Mouse (Mus musculus) gastrocnemius, adult 8-10 months (tissue): Measurements from ENCODE around the gene 1700020D05Rik. TPM values are rescaled to one million over a fixed set of nuclear protein-coding genes. Genes with fewer than 3 reads are reported as not detected.

Experiments
- DNase-seq, 2 experiments: peaks; one replicate each; pipeline ENCODE4 v3.0.0; 2022; ENCODE audit warnings: low spot score in 2 of 2
- total RNA-seq, 4 experiments: library from RNA; stranded (reverse); gene quantifications; 2 replicates each; pipeline ENCODE4 v1.2.4; 2022

1700020D05Rik gene
- total RNA-seq, 4 experiments from 2014 or later, result 0.31 to 0.67 (median 0.47) TPM; not detected in 1

- DNase-seq, result no peak
Observed at GRCm38 (mm10) chr19:5477004-5477667, 26.5 kb downstream of the 1700020D05Rik start.

- DNase-seq, result no peak
Observed at GRCm38 (mm10) chr19:5475069-5475714, 28.4 kb downstream of the 1700020D05Rik start.

GRCm38 (mm10) chr19:5474281-5475068 lies 29.1 kb downstream of the 1700020D05Rik start:
- DNase-seq, result no peak

DNA sequence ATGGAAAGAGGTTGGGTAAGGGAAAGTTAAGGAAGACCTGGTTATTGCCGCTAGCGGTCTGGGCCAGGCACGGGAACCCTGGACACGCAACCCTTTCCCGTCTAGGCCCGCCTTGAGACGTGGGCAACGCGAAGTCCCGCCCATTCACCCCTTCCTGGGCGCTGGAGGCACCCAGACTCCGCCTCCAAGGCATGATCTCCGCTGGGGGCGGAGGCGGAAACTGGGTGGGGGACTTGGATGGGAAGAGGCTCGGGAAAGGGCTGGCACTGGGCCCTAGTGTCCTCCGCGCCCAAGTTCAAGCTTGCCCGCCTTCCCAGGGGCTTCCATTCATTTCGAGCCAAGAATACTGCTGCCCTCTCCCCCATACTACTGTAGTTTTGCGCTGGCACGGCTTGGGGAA lies 29.9 kb downstream of the 1700020D05Rik start, which contains the start of gene Efemp2:
TSS of gene Efemp2 (plus strand) at position 235 of the 400 bp plus-strand sequence.
- DNase-seq, result peak; percentile 66 to 78

GRCm38 (mm10) chr19:5472857-5473256 lies 30.7 kb downstream of the 1700020D05Rik start:
- no peak for DNase-seq

GRCm38 (mm10) chr19:5471846-5472245 lies 31.7 kb downstream of the 1700020D05Rik start:
- no peak for DNase-seq

GRCm38 (mm10) chr19:5468374-5468773 lies 35.2 kb downstream of the 1700020D05Rik start, which contains the start of gene Ctsw:
Gene Ctsw, minus strand, starts transcription at chr19:5468507.
- no peak for DNase-seq

DNA sequence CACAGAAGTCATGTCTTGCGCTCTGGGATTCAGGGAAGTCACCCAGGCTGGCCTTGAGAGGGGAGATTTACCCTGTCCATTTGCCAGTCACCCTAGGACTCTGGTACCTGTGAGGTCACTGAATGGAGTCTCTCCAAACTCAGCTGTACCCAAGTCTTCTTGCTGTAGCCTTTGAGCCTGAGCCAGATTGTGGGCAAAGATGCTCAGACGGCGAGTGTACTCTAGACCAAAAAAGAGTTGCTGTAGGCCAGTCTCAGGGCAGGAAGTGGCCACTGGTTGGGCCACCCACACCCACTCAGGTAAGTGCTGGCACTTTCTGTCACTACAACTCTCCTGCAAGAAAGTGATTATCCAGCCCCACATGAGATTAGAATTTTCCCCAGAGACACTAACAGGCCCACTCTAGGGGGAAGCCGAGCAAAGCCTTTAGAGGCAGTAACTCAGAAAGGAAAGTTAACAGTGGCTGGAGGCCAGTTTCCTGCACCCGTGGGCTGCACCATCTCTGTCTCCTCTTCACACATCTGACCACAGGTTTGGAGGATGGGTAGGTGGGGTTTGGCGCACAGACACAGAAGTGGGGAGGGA lies 36.6 kb downstream of the 1700020D05Rik start:
- DNase-seq, result no peak

DNA sequence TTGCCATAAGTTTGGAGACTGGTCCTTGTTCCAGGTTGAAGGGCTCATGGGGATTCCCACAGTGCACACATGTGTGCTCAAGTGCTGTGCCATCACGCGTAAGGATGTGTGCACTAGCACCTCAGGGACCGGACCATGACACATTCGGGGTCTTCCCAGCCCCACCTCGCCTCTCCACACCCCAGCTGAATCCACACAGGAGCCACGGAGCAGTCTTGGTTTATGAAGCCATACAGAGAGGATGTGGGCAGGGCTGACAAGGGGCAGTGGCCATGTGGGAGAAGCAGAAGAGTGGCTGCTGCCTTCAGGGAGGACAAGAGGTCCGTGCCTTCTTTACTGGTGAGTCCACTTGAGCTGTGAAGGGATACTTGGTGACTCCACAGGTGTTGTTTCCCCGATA lies 38.5 kb downstream of the 1700020D05Rik start:
- DNase-seq, result no peak

DNA sequence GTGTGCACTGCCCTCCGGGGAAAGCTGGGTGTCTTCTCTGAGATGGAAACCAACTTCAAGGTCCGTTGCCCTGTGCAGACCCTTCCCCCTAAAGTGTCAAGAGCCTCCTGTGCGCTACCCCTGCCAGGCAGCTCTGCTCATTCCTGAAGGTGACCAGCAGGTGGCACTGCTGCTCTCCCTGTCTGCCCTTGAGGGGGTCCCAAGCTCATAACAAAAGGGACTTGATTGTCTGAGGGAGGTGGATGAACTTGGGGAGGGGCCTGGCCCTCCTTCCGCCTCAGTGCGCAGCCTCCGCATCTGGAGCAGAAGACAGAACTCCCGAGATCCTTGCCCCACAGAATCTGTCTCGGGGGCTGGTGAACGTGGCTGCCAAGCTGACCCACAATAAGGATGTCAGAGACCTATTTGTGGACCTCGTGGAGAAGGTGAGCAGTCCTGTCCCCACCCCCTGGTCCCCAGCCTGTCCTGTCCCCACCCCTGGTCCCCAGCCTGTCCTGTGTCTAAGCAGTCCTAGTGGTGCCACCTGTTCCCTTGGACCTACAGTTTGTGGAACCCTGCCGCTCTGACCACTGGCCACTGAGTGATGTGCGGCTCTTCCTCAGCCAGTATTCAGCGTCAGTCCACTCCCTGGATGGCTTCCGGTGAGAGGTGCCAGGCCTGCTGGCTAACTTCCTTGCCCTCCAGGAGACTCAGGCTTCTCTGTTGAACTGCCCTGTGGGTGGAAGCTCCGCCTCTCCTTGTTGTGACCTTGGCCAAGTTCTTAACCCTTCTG lies 39.6 kb downstream of the 1700020D05Rik start:
- DNase-seq, result no peak

- DNase-seq, result no peak
Observed at GRCm38 (mm10) chr19:5463212-5463611, 40.4 kb downstream of the 1700020D05Rik start.

DNA sequence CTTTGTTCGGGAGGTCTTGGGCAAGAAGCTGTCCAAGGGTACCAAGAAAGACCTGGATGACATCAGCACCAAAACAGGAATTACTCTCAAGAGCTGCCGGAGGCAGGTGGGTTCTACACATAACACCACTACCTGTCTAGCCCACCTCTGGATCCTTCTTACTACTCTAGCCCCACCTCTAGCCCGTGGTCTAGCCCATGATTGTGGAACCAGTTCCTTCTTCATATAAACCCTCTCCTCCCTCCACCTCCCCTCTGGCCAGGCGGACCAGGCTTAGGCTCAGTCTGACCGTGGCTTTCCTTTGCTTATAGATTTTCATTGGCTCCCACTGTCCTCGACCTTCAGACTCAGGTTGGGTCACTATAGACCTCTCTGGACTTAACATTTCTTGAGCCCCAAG lies 42.2 kb downstream of the 1700020D05Rik start:
- no peak for DNase-seq

- DNase-seq, result peak; percentile 77 to 82
Observed at GRCm38 (mm10) chr19:5460465-5460911, 43.1 kb downstream of the 1700020D05Rik start, which contains the start of gene Fibp. Gene Fibp, plus strand, starts transcription at chr19:5460615.

GRCm38 (mm10) chr19:5459896-5460295 lies 43.7 kb downstream of the 1700020D05Rik start:
- DNase-seq, result no peak

DNA sequence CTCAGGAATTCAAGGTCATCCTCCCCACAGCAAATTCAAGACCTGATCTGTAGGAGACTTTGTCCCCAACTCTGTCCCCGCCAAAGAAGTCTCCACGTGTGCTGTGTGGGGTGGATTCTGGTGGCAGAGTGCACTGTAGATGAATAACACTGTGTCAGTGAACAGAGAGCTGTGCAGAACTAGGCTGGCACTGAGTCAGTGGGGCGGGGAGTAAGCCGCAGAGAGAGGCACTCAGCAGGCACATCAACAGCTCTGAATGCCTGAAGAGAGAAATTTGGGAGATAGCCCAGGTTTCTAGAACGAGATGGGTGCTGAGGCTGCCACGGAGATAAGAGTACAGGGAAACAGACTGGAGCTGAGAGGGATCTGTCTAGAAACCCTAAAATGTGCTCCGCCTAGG lies 44.6 kb downstream of the 1700020D05Rik start:
- no peak for DNase-seq

GRCm38 (mm10) chr19:5457746-5458442 lies 45.7 kb downstream of the 1700020D05Rik start, which contains the start of gene Ccdc85b:
Gene Ccdc85b, minus strand, starts transcription at chr19:5457894.
- DNase-seq, result no peak

DNA sequence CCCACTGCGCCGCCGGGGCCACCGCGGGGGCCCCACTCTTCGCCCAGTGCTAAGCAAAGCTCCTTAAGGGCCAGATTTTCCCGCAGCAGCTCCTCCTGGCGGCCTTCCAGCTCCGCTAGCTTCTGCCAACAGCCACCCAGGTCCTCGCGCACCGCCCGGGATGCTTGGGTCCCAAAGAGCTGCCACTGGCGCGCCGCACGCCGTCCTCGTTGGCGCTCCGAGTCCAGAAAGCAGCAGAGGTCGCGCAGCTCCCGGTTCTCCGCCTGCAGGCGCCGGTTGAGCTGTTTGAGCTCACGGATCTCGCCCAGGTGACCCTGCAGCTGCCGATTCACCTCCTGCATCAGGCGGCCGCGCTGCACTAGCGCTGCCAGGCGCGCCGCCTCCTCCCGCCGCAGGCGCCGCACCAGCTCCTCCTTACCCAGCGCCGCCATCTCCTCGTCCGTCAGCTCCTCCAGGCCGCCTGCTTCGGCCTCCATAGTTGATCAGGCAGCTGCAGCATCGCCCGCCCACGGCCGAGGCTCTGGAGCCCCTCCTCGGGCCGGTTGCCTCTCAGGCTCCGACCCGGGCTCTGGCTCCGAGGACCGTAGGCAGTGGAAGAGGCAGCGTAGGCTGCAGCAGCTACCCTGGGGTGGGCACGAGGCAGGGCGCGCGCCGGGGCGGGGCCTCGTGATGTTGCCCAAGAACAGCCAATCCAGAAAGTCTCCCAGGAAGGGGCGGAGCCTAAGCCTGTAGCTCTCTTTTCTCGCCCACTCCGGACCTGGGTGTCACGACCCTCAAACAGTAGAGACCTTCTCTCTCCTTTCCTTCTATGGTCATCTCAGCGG lies 46.5 kb downstream of the 1700020D05Rik start:
- peak; percentile 95 to 96 for DNase-seq

GRCm38 (mm10) chr19:5456241-5456921 lies 47.2 kb downstream of the 1700020D05Rik start:
- no peak for DNase-seq
